Mouse (Mus musculus): ENCODE results near the gene Cdrt4. TPM values are rescaled to one million over a fixed set of nuclear protein-coding genes. Genes with fewer than 3 reads are reported as not detected.
A peak's percentile ranks its signal among the peaks of the same experiment; 100 is the strongest.

Cdrt4 gene
- polyA plus RNA-seq (2015; fragmentation: Nextera tagmentation; extraction: Ambion mirVana), result not detected in 2 replicates

GRCm38 (mm10) chr11:62951012-62951411 is at the start of gene Cdrt4:
Cdrt4 (plus strand) TSS chr11:62951193.
- WGBS, result 79% methylated on average over 3 of the region's 3 CpGs
- H3K4me2 ChIP-seq, result no peak within 1 kb of the TSS
- no peak within 1 kb of the TSS for H3K4me3 ChIP-seq

GRCm38 (mm10) chr11:62901699-62902323 is 49.2 kb upstream of the Cdrt4 start:
- Histone ChIP-seq H3K9ac (no peak overlapping the region), H3K27me3 (replicated peaks) (no peaks in the 10 kb centered on the region), H3K9me3 (no peaks in the 10 kb centered on the region), H3K4me2 (no peak overlapping the region), H3K4me1 (no peaks in the 10 kb centered on the region), H3K27ac (no peak overlapping the region), H3K4me3 (no peak overlapping the region), H3K36me3 (replicated peaks) (no peaks in the 10 kb centered on the region)
- 36% methylated on average over 12 of the region's 12 CpGs for WGBS
- ATAC-seq (replicated peaks), result no peak

More at GRCm38 (mm10) chr11:62951012-62951411, at the start of gene Cdrt4:
- H3K9me3 ChIP-seq, result no peaks in the 10 kb centered on the region
- no peaks in the 10 kb centered on the region for H3K36me3 ChIP-seq (replicated peaks)
- no peak within 1 kb of the TSS for H3K27ac ChIP-seq
- H3K9ac ChIP-seq, result no peak within 1 kb of the TSS
- no peaks in the 10 kb centered on the region for H3K4me1 ChIP-seq
- ATAC-seq (replicated peaks), result no peak
- H3K27me3 ChIP-seq (replicated peaks), result no peaks in the 10 kb centered on the region

- H3K27me3 ChIP-seq (replicated peaks), result no peaks in the 10 kb centered on the region
- no peak overlapping the region for H3K9ac ChIP-seq
- WGBS, result 53% methylated on average over 6 of the region's 6 CpGs
- no peak overlapping the region for H3K4me3 ChIP-seq
- no peak for ATAC-seq (replicated peaks)
- no peaks in the 10 kb centered on the region for H3K36me3 ChIP-seq (replicated peaks)
- H3K9me3 ChIP-seq, result no peaks in the 10 kb centered on the region
- H3K4me1 ChIP-seq, result no peaks in the 10 kb centered on the region
- H3K27ac ChIP-seq, result no peak overlapping the region
- H3K4me2 ChIP-seq, result no peak overlapping the region
Observed at GRCm38 (mm10) chr11:62903871-62904495, 47.0 kb upstream of the Cdrt4 start.

DNA sequence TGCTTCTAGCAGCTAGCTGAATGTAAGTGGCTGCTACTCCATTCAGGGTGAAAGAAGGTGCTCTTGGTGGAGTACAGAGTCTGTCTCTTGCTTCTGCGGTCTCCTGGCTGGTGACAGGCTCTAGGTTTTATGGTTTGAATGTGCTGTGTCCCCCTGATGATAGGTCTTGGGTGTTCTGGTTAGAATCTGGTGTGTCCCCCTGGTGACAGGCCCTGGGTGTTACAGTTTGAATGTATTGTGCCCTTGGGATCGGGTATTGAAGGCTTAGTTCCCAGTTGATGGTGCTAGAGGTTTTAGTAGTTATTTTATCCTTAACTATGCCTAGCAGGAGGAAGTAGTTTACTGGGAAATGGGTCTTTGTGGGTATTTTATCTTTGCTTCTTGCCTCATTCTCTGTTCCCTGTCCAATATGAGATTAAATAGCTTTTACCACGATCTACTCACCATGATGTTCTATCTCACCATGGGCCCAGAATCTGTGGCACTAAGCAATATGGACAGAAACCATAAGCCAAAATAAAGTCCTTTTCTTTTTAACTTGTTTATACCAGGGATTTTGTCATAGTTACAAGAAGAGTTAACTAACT is 41.2 kb upstream of the Cdrt4 start:
- no peak for ATAC-seq (replicated peaks)
- Histone ChIP-seq H3K27me3 (replicated peaks) (no peaks in the 10 kb centered on the region), H3K4me3 (no peak overlapping the region), H3K9me3 (no peaks in the 10 kb centered on the region), H3K4me2 (no peak overlapping the region), H3K36me3 (replicated peaks) (no peaks in the 10 kb centered on the region), H3K4me1 (no peaks in the 10 kb centered on the region), H3K9ac (no peak overlapping the region), H3K27ac (no peak overlapping the region)
- 78% methylated on average over 3 of the region's 3 CpGs for WGBS

DNA sequence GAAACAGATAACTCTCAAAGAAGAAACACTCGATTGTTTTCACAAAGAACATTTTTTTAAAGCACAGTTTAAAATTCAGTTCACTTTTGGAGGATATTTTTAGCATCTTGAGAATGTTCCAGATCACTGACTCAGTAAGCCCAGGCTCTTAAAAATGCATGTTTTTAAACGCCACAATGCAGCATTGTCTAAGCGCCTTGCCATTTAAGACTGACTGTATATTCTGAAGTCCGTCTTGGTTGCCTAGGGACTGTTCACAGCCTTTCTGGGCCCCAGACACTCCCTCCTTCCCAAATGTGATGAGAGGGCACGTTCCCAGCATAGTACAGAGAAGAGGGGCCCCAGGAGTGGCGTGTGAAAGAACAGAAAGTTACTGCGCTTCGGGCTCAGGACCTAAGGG is 39.6 kb upstream of the Cdrt4 start:
- no peak for ATAC-seq (replicated peaks)
- 28% methylated on average over 8 of the region's 8 CpGs for WGBS
- H3K9me3 ChIP-seq, result no peaks in the 10 kb centered on the region
- no peak overlapping the region for H3K4me3 ChIP-seq
- no peaks in the 10 kb centered on the region for H3K36me3 ChIP-seq (replicated peaks)
- no peak overlapping the region for H3K4me2 ChIP-seq
- no peaks in the 10 kb centered on the region for H3K27me3 ChIP-seq (replicated peaks)
- no peak overlapping the region for H3K27ac ChIP-seq
- H3K4me1 ChIP-seq, result no peaks in the 10 kb centered on the region
- H3K9ac ChIP-seq, result no peak overlapping the region

GRCm38 (mm10) chr11:62913141-62913540 is 37.9 kb upstream of the Cdrt4 start:
- Histone ChIP-seq H3K27ac (no peak overlapping the region), H3K4me2 (no peak overlapping the region), H3K36me3 (replicated peaks) (no peaks in the 10 kb centered on the region), H3K27me3 (replicated peaks) (no peaks in the 10 kb centered on the region), H3K9ac (no peak overlapping the region), H3K4me1 (no peaks in the 10 kb centered on the region), H3K9me3 (no peaks in the 10 kb centered on the region), H3K4me3 (no peak overlapping the region)
- WGBS, result 93% methylated on average over 2 of the region's 2 CpGs
- ATAC-seq (replicated peaks), result no peak

DNA sequence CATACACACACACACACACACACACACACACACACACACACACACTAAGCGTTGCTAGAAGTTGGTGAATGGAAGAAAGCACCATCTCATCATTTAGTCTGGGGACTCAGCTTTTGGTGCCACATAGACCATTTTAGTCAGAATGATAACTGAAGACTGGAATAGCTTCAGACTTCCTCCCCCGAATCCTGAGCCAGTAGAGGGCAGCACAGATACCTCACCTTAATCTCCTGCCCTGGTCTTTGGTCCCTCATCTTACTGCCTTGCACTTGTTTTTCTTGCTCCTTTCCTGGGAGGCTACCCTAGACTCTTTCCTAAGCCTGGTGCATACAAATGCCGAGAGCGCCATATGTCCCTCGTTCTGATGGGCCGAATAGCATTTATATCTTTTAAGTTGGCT is 36.5 kb upstream of the Cdrt4 start:
- ATAC-seq (replicated peaks), result no peak
- Histone ChIP-seq H3K4me2 (no peak overlapping the region), H3K27ac (no peak overlapping the region), H3K9me3 (no peaks in the 10 kb centered on the region), H3K4me1 (no peaks in the 10 kb centered on the region), H3K36me3 (replicated peaks) (no peaks in the 10 kb centered on the region), H3K27me3 (replicated peaks) (no peaks in the 10 kb centered on the region), H3K4me3 (no peak overlapping the region), H3K9ac (no peak overlapping the region)
- 57% methylated on average over 6 of the region's 6 CpGs for WGBS

GRCm38 (mm10) chr11:62915486-62915885 is 35.5 kb upstream of the Cdrt4 start:
- no peak for ATAC-seq (replicated peaks)
- Histone ChIP-seq H3K4me2 (no peak overlapping the region), H3K4me3 (no peak overlapping the region), H3K36me3 (replicated peaks) (no peaks in the 10 kb centered on the region), H3K4me1 (no peaks in the 10 kb centered on the region), H3K27me3 (replicated peaks) (no peaks in the 10 kb centered on the region), H3K9me3 (no peaks in the 10 kb centered on the region), H3K9ac (no peak overlapping the region), H3K27ac (no peak overlapping the region)
- WGBS, result 92% methylated on average over 2 of the region's 2 CpGs

DNA sequence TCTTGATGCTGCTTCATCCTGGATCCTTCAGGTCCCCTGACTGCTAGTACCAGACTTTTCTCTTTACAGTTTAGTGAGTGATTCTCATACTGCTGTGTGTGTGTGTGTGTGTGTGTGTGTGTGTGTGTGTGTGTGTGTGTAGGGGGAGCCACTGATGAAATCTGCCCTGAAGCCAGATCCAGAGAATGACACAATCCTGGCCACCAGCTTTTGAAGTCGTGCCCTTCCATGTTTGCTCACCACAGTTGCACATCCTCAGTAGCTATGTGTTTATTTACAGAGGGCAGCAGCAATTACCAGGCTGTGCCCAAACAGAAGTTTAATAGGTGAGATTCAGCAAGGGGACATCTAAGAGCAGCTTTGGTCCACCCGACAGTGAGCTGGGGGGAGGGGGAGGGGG is 34.2 kb upstream of the Cdrt4 start:
- Histone ChIP-seq H3K27ac (no peak overlapping the region), H3K4me1 (peaks cover 5% of the 10 kb centered on the region), H3K36me3 (replicated peaks) (no peaks in the 10 kb centered on the region), H3K4me2 (no peak overlapping the region), H3K27me3 (replicated peaks) (no peaks in the 10 kb centered on the region), H3K9me3 (no peaks in the 10 kb centered on the region), H3K9ac (no peak overlapping the region), H3K4me3 (no peak overlapping the region)
- no peak for ATAC-seq (replicated peaks)
- WGBS, result 49% methylated on average over 2 of the region's 2 CpGs

DNA sequence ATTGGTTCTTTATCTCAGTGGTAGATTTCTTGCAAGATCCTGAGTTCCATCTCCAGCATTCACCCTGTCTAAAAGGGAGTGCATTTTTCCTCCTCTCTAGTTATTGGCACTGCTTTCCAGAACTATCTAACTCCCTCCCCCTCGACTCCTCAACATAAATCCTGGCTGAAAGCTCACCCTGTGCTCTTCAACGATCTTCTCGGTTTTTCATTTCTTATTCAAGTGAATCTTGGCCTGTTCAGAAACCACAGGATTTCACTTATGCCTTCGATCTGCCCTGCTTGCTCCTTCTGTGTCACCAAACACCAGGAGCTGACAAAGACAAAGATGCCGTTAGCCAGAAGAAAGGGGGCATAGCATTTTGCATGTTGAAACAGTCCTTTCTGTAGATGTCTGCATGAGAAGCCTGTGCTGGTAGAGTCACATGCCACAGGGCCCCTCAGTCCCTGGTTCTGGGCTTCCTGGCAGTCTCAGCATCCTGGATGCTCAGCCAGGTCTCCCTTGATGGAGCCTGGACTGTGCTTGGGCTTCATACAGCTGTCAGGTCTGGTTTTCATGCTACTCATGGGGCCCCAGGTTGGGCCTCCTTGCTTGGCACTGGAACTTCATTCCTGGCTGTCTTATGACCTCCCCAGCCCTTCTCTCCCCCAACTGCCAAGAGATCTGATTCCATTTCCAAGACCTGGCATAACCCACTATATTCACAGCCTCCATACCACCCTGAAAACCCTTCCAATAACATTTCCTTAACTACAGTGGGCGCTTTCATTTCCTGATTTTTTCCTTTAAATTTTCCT is 30.8 kb upstream of the Cdrt4 start:
- Histone ChIP-seq H3K4me2 (peak overlapping the region; percentile 47), H3K4me1 (peaks cover 5% of the 10 kb centered on the region), H3K9me3 (no peaks in the 10 kb centered on the region), H3K36me3 (replicated peaks) (no peaks in the 10 kb centered on the region), H3K4me3 (peak overlapping the region; percentile 36), H3K9ac (no peak overlapping the region), H3K27me3 (replicated peaks) (no peaks in the 10 kb centered on the region), H3K27ac (no peak overlapping the region)
- WGBS, result 80% methylated on average over 6 of the region's 6 CpGs
- no peak for ATAC-seq (replicated peaks)

DNA sequence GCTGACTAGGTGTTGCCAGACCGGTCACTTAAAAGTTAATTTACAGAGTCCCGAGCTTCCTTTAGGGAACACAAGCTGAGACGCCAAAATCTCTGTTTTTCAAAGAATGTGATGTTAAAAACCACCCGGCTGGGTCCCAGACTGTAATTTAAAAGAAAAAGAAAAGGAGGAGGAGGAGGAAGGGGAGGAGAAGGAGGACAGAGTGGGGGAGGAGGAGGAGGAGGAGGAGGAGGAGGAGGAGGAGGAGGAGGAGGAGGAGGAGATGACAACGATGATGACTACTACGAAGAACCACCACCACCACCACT is 30.3 kb upstream of the Cdrt4 start:
- H3K9ac ChIP-seq, result no peak overlapping the region; the same call in 1 of the 2 replicates
- peak overlapping the region; percentile 47 for H3K4me2 ChIP-seq
- peak overlapping the region; percentile 36 for H3K4me3 ChIP-seq
- WGBS, result 29% methylated on average over 6 of the region's 6 CpGs
- no peak for ATAC-seq (replicated peaks)
- H3K9me3 ChIP-seq, result no peaks in the 10 kb centered on the region
- H3K27me3 ChIP-seq (replicated peaks), result no peaks in the 10 kb centered on the region
- peaks cover 5% of the 10 kb centered on the region for H3K4me1 ChIP-seq
- no peaks in the 10 kb centered on the region for H3K36me3 ChIP-seq (replicated peaks)
- no peak overlapping the region for H3K27ac ChIP-seq

Measured in midbrain, embryonic 15.5 days (tissue).